Mouse (Mus musculus): ENCODE data around the gene Myof. TPM values are rescaled to one million over a fixed set of nuclear protein-coding genes. Genes with fewer than 3 reads are reported as not detected.
A peak's percentile ranks its signal among the peaks of the same experiment; 100 is the strongest.

Myof gene
- total RNA-seq (2015; ENCODE audit: low replicate concordance) = 0.96 and 7.7 TPM in 2 replicates
- 0.70 and 1.5 TPM in 2 replicates for total RNA-seq (2017; ENCODE audit: low replicate concordance)

GRCm38 (mm10) chr19:38043281-38043981 lies at the start of gene Myof:
Gene Myof (minus strand): TSS chr19:38043577.
- ATAC-seq (replicated peaks; ENCODE audit: low FRiP score, poor library complexity, severe bottlenecking) = no peak

GRCm38 (mm10) chr19:38091512-38091985 lies 48.2 kb upstream of the Myof start:
- ATAC-seq (replicated peaks; ENCODE audit: low FRiP score, poor library complexity, severe bottlenecking) = no peak

GRCm38 (mm10) chr19:38089358-38089757 lies 46.0 kb upstream of the Myof start:
- ATAC-seq (replicated peaks; ENCODE audit: low FRiP score, poor library complexity, severe bottlenecking) = no peak

GRCm38 (mm10) chr19:38086948-38087551 lies 43.7 kb upstream of the Myof start:
- no peak for ATAC-seq (replicated peaks; ENCODE audit: low FRiP score, poor library complexity, severe bottlenecking)

- ATAC-seq (replicated peaks; ENCODE audit: low FRiP score, poor library complexity, severe bottlenecking) = no peak
Observed at GRCm38 (mm10) chr19:38085841-38086240, 42.5 kb upstream of the Myof start.

- no peak for ATAC-seq (replicated peaks; ENCODE audit: low FRiP score, poor library complexity, severe bottlenecking)
Observed at GRCm38 (mm10) chr19:38082931-38083525, 39.7 kb upstream of the Myof start.

GRCm38 (mm10) chr19:38081361-38081760 lies 38.0 kb upstream of the Myof start:
- no peak for ATAC-seq (replicated peaks; ENCODE audit: low FRiP score, poor library complexity, severe bottlenecking)

- ATAC-seq (replicated peaks; ENCODE audit: low FRiP score, poor library complexity, severe bottlenecking) = no peak
Observed at GRCm38 (mm10) chr19:38077851-38078540, 34.6 kb upstream of the Myof start.

GRCm38 (mm10) chr19:38076251-38076650 lies 32.9 kb upstream of the Myof start:
- no peak for ATAC-seq (replicated peaks; ENCODE audit: low FRiP score, poor library complexity, severe bottlenecking)

- ATAC-seq (replicated peaks; ENCODE audit: low FRiP score, poor library complexity, severe bottlenecking) = no peak
Observed at GRCm38 (mm10) chr19:38075051-38075450, 31.7 kb upstream of the Myof start.

- no peak for ATAC-seq (replicated peaks; ENCODE audit: low FRiP score, poor library complexity, severe bottlenecking)
Observed at GRCm38 (mm10) chr19:38073226-38073625, 29.8 kb upstream of the Myof start.

GRCm38 (mm10) chr19:38064051-38064450 lies 20.7 kb upstream of the Myof start:
- ATAC-seq (replicated peaks; ENCODE audit: low FRiP score, poor library complexity, severe bottlenecking) = no peak

- no peak for ATAC-seq (replicated peaks; ENCODE audit: low FRiP score, poor library complexity, severe bottlenecking)
Observed at GRCm38 (mm10) chr19:38063201-38063600, 19.8 kb upstream of the Myof start.

- no peak for ATAC-seq (replicated peaks; ENCODE audit: low FRiP score, poor library complexity, severe bottlenecking)
Observed at GRCm38 (mm10) chr19:38056931-38057330, 13.6 kb upstream of the Myof start.

GRCm38 (mm10) chr19:38056276-38056675 lies 12.9 kb upstream of the Myof start:
- ATAC-seq (replicated peaks; ENCODE audit: low FRiP score, poor library complexity, severe bottlenecking) = no peak

GRCm38 (mm10) chr19:38055798-38056197 lies 12.4 kb upstream of the Myof start:
- no peak for ATAC-seq (replicated peaks; ENCODE audit: low FRiP score, poor library complexity, severe bottlenecking)

- peak; percentile 43; the same call in 1 of the 2 replicates for ATAC-seq (replicated peaks; ENCODE audit: low FRiP score, poor library complexity, severe bottlenecking)
Observed at GRCm38 (mm10) chr19:38054720-38055192, 11.4 kb upstream of the Myof start, which contains the start of gene Cep55. Gene Cep55 (plus strand): TSS chr19:38055011.

- no peak for ATAC-seq (replicated peaks; ENCODE audit: low FRiP score, poor library complexity, severe bottlenecking)
Observed at GRCm38 (mm10) chr19:38054149-38054719, 10.9 kb upstream of the Myof start.

GRCm38 (mm10) chr19:38053227-38054041 lies 10.1 kb upstream of the Myof start:
- ATAC-seq (replicated peaks; ENCODE audit: low FRiP score, poor library complexity, severe bottlenecking) = no peak

Measured in erythroblast, adult 5-6 weeks (primary cell).